Mouse (Mus musculus): ENCODE data around the gene Accs. TPM values are rescaled to one million over a fixed set of nuclear protein-coding genes. Genes with fewer than 3 reads are reported as not detected.

Gene Accs
- total and polyA plus RNA-seq, 2 experiments from 2014 or later: 5.1 to 15.2 TPM

GRCm38 (mm10) chr2:93801097-93801496 lies 48.6 kb downstream of the Accs start:
- no peaks in the 10 kb centered on the region for H3K27me3 ChIP-seq (ENCODE audit: insufficient read depth, low read length)
- no peak overlapping the region for H3K27ac ChIP-seq (ENCODE audit: low read depth, low read length)
- ATAC-seq (no peak), DNase-seq (no peak)
- H3K36me3 ChIP-seq (ENCODE audit: insufficient read depth): peaks cover 64% of the 10 kb centered on the region
- no peaks in the 10 kb centered on the region for H3K9me3 ChIP-seq (ENCODE audit: low read length)
- no peak overlapping the region for H3K4me2 ChIP-seq (ENCODE audit: low read depth)
- H3K4me1 ChIP-seq (ENCODE audit: insufficient read depth): no peaks in the 10 kb centered on the region
- H3K9ac ChIP-seq: no peak overlapping the region
- 73% methylated on average over 7 of the region's 7 CpGs for WGBS
- TF ChIP-seq CTCF (IDR thresholded peaks at IDR 0.05; ENCODE audit: low read depth): no peak
- H3K4me3 ChIP-seq (ENCODE audit: low read depth, low read length): no peak overlapping the region

- no peak overlapping the region for H3K4me3 ChIP-seq (ENCODE audit: low read depth, low read length)
- H3K27ac ChIP-seq (ENCODE audit: low read depth, low read length): no peak overlapping the region
- no peak for ATAC-seq
- no peaks in the 10 kb centered on the region for H3K27me3 ChIP-seq (ENCODE audit: insufficient read depth, low read length)
- H3K4me1 ChIP-seq (ENCODE audit: insufficient read depth): no peaks in the 10 kb centered on the region
- no peak overlapping the region for H3K9ac ChIP-seq
- no peak for TF ChIP-seq CTCF (IDR thresholded peaks at IDR 0.05; ENCODE audit: low read depth)
- no peak overlapping the region for H3K4me2 ChIP-seq (ENCODE audit: low read depth)
- DNase-seq: no peak
- H3K36me3 ChIP-seq (ENCODE audit: insufficient read depth): peaks cover 58% of the 10 kb centered on the region
- no peaks in the 10 kb centered on the region for H3K9me3 ChIP-seq (ENCODE audit: low read length)
- 85% methylated on average over 19 of the region's 19 CpGs for WGBS
Observed at GRCm38 (mm10) chr2:93797162-93797795, 52.5 kb downstream of the Accs start.

GRCm38 (mm10) chr2:93794375-93794774 lies 55.4 kb downstream of the Accs start:
- no peak for TF ChIP-seq CTCF (IDR thresholded peaks at IDR 0.05; ENCODE audit: low read depth)
- DNase-seq (no peak), ATAC-seq (no peak)
- peaks cover 51% of the 10 kb centered on the region for H3K36me3 ChIP-seq (ENCODE audit: insufficient read depth)
- WGBS: 89% methylated on average over 5 of the region's 5 CpGs
- H3K9me3 ChIP-seq (ENCODE audit: low read length): no peaks in the 10 kb centered on the region
- no peak overlapping the region for H3K27ac ChIP-seq (ENCODE audit: low read depth, low read length)
- H3K27me3 ChIP-seq (ENCODE audit: insufficient read depth, low read length): no peaks in the 10 kb centered on the region
- no peaks in the 10 kb centered on the region for H3K4me1 ChIP-seq (ENCODE audit: insufficient read depth)
- H3K4me2 ChIP-seq (ENCODE audit: low read depth): no peak overlapping the region
- H3K9ac ChIP-seq: no peak overlapping the region
- no peak overlapping the region for H3K4me3 ChIP-seq (ENCODE audit: low read depth, low read length)

- DNase-seq: peak; percentile 30
- H3K36me3 ChIP-seq (ENCODE audit: insufficient read depth): peaks cover 54% of the 10 kb centered on the region
- H3K4me3 ChIP-seq (ENCODE audit: low read depth, low read length): no peak overlapping the region
- 62% methylated on average over 13 of the region's 13 CpGs for WGBS
- H3K4me2 ChIP-seq (ENCODE audit: low read depth): no peak overlapping the region
- H3K27me3 ChIP-seq (ENCODE audit: insufficient read depth, low read length): no peaks in the 10 kb centered on the region
- H3K9ac ChIP-seq: no peak overlapping the region
- no peak overlapping the region for H3K27ac ChIP-seq (ENCODE audit: low read depth, low read length)
- ATAC-seq: peak; percentile 79
- H3K4me1 ChIP-seq (ENCODE audit: insufficient read depth): no peaks in the 10 kb centered on the region
- TF ChIP-seq CTCF (IDR thresholded peaks at IDR 0.05; ENCODE audit: low read depth): no peak
- H3K9me3 ChIP-seq (ENCODE audit: low read length): no peaks in the 10 kb centered on the region
Observed at GRCm38 (mm10) chr2:93791516-93792499, 57.9 kb downstream of the Accs start.

- DNase-seq (no peak), ATAC-seq (no peak)
- Histone ChIP-seq H3K9me3 (ENCODE audit: low read length) (no peaks in the 10 kb centered on the region), H3K27me3 (ENCODE audit: insufficient read depth, low read length) (no peaks in the 10 kb centered on the region), H3K4me2 (ENCODE audit: low read depth) (no peak overlapping the region), H3K4me3 (ENCODE audit: low read depth, low read length) (no peak overlapping the region), H3K36me3 (ENCODE audit: insufficient read depth) (peaks cover 48% of the 10 kb centered on the region), H3K4me1 (ENCODE audit: insufficient read depth) (no peaks in the 10 kb centered on the region), H3K9ac (no peak overlapping the region), H3K27ac (ENCODE audit: low read depth, low read length) (no peak overlapping the region)
- no peak for TF ChIP-seq CTCF (IDR thresholded peaks at IDR 0.05; ENCODE audit: low read depth)
- 91% methylated on average over 4 of the region's 4 CpGs for WGBS
Observed at GRCm38 (mm10) chr2:93790798-93791345, 58.9 kb downstream of the Accs start.

- H3K9ac ChIP-seq: no peak overlapping the region
- DNase-seq: no peak
- no peak overlapping the region for H3K4me2 ChIP-seq (ENCODE audit: low read depth)
- no peaks in the 10 kb centered on the region for H3K27me3 ChIP-seq (ENCODE audit: insufficient read depth, low read length)
- WGBS: 91% methylated on average over 5 of the region's 5 CpGs
- ATAC-seq: no peak
- no peak overlapping the region for H3K4me3 ChIP-seq (ENCODE audit: low read depth, low read length)
- no peak overlapping the region for H3K27ac ChIP-seq (ENCODE audit: low read depth, low read length)
- H3K9me3 ChIP-seq (ENCODE audit: low read length): no peaks in the 10 kb centered on the region
- H3K36me3 ChIP-seq (ENCODE audit: insufficient read depth): peaks cover 31% of the 10 kb centered on the region
- 0 out of 2 replicates have a peak, but pooled peaks cover 8% of the 10 kb centered on the region for H3K4me1 ChIP-seq (ENCODE audit: insufficient read depth)
- TF ChIP-seq CTCF (IDR thresholded peaks at IDR 0.05; ENCODE audit: low read depth): no peak
Observed at GRCm38 (mm10) chr2:93788557-93788956, 61.2 kb downstream of the Accs start.

Measured in forebrain, postnatal 0 days (tissue).